Mouse (Mus musculus): Measurements from ENCODE around the gene Plcg1.

Gene Plcg1

DNA sequence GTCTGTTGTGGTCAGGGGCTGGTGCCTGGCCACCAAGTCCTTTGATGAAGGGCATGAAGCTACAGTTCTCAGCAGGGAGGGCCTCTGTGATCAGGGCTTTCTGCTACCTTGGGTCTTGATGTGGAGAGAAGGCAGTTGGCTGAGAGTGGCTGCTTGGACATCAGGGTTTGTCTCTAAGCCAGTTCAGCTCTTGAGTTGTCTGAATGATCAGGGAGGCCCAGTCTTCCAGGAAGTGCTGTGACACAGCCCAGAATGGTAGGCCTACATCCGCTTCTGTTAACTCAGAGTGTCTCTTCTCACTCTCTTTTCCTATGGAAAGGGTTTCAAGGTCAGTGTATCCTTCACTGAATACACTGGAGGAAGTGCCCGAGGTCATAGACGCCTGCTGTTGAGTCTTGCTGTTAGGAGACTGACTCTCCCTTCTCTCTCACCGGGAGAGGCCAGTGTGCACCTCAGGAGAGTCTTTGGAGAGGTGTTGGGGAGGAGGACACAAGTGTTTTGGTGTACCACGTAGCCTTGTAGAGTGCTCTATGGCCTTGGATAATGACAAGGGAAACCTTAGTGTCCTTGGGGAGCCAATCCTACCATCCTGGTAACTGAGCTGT, 4.7 kb downstream of the Plcg1 start:
- no peak for DNase-seq (ENCODE audit: low read depth)

GRCm38 (mm10) chr2:160736466-160736865, 5.4 kb downstream of the Plcg1 start:
- DNase-seq (ENCODE audit: low read depth), result no peak

- no peak for DNase-seq (ENCODE audit: low read depth)
These were observed 7.3 kb downstream of the Plcg1 start for GRCm38 (mm10) chr2:160738354-160738753.

DNA sequence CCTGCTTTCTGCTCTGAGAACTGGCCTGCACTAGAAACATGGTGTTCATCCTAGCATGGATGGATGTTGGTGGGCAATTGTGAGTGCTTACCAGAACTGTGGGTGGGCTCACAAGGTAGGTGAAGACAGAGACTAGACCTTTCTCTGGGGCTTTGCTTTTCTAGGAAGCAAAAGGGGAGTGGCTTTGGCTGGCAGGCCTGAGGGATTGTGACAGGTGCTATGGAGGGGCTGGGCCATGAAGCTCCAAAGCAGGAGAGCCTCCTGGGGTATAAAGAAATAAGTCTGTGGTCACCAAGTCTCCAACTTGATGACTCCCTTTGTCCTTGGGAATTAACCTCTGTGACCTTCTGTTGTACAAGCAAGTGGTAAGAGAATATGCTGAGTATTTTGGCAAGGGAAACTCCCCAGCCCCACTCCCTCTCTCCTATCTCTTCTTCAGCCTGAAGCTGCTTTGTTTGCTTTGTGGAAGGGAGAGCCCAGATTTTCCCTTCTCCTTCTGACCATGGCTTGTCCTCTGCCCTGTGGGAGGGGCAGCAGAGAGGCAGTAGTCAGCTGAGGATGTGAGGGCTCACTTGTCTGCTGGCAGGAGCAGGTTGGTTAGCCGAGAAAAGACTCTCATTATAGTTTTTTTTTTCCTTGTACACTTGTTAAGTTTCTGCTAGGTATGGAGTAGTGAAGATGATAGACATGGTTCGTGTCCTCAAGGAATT, 8.7 kb downstream of the Plcg1 start:
- no peak for DNase-seq (ENCODE audit: low read depth)

DNA sequence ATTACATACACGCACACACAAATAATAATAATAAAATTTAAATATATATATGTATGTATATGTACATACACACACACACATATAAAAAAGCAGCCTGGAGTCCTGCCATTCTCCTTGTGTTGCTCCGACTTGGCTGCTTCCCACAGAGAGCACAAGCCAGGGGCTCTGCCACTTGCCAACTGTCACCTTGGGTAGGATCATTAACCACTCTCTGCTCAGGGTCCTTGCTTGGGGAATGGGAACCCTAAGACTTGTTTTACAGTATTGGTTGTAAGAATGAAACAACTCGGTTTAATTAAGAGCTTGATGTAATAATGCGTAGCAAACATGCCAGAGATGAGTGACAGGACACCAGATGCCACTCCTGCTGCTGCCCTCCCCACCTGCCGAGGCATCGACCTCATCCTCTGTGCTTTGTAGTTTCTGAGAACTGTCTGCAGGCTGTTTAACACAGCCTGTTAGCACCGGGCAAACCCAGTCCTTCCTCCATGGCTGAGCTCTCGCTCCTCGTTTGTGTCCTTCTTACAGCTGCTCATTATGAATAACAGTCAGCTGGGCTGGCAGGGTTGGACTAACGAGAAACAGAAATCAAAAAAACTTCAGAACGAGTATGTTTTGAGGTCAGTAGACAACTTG, 9.5 kb downstream of the Plcg1 start:
- no peak for DNase-seq (ENCODE audit: low read depth)

DNA sequence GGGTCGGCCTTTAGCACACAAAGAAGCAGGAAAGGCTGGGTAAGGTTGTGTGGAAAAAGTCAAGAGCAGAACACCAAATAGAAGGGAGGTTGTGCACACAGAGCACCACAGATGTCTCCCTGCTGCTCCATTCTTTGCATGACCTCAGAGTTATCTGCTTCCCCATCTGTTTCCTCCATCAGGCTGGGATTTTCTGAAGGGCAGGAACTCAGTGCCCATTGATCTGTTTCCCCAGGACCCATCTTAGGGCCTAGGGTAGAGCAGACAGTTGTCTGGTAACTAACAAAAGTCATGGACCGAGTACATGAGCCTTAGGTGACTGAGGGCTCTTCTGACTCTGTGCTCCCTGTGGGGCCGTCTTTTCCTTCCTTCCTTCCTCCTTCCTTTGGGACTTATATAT, 10.5 kb downstream of the Plcg1 start:
- no peak for DNase-seq (ENCODE audit: low read depth)

DNA sequence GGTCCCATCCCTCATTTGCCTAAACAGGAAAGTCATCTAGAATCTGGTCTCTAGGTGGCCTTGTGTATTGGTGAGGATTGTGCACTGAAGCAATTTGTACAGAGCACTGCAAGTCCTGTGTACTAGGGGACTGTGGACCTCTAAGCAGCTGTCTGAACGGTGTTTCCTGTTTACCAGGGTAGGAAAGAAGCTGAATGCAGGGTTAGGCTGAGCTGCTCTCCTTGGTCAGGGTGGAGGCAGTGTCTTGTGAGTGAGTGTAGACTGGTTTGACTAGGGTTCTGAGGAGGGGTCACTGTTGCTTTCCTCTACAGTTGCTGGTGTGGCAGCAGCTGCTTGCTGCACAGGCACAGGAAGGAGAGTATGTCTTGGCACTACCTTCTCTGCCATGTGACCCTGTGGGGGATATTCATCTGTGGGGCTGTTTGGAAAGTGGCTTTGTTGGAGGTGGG, 11.1 kb downstream of the Plcg1 start:
- DNase-seq (ENCODE audit: low read depth), result no peak

DNA sequence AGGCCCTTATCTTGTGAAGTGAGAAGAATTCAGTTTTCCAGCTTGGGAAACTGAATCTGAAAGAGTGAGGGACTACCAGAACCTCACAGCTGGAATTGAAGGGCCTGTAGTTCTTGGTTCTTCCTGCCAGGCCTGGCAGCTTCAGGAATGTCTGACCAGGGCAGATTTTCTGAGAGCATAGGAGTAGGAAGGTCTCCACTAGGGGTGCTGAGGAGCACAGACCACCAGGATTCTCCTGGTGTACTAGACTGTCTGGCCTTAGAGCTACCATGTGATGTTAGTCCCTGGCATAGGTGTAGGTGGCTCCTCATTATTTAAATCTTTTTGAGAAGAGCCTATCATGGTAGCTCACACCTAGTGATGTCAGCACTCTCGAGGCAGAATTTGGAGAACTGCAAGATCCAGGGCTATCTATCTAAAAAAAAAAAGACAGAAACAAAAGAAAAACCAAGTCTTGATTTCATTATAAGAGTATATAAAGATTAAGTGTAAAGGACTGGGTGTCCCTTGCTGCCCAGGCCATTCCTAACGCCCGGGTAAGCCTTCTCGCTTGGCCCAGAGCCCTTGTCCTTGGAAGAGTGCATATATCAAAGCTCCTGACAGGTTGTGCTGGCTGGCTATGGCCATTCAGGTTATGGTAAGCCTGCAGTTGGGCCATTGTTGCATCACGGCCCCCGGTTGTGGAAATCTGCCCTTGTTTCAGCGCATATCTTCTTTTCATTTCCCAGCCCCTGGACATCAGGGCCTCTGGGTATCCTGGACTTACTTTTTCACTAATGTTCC, 13.1 kb downstream of the Plcg1 start:
- DNase-seq (ENCODE audit: low read depth), result no peak

DNA sequence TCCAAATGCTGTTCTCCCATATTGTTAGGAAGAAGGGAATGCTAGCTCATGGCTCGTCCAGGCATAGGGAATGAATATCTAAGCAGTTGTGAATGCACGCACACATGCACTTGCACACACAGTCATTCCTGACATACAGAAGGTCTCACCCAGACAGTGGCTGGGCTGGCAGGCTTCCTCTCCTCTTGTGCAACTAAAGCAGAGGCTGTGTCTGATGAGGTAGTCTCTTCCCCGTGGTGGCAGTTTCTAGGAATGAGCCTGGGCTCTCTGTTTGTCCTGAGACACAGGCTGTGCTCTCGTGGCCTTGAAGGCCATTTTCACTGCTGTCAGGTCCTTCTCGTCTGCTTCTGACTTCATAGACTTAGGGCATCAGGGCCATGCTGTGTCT, 13.7 kb downstream of the Plcg1 start:
- DNase-seq (ENCODE audit: low read depth), result no peak

DNA sequence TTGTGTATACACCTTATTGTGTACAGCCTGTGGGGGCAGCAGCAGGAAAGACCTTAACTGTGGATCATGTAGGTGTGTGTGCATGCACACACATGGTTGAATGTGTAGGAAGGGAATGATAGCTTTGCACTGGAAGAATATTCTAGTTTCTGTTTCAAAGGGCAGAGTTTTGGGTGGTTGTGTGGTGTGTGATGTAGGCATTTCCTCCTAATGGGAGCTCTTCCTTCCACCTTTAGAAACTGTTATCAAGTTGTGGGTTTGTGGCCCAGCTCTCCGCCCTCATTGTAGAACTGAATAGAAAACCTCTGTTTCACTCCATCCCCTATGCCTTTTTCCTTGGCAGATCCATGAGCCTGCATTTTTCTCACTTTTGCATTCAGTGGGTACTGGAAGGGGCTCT, 14.4 kb downstream of the Plcg1 start:
- DNase-seq (ENCODE audit: low read depth), result no peak

DNA sequence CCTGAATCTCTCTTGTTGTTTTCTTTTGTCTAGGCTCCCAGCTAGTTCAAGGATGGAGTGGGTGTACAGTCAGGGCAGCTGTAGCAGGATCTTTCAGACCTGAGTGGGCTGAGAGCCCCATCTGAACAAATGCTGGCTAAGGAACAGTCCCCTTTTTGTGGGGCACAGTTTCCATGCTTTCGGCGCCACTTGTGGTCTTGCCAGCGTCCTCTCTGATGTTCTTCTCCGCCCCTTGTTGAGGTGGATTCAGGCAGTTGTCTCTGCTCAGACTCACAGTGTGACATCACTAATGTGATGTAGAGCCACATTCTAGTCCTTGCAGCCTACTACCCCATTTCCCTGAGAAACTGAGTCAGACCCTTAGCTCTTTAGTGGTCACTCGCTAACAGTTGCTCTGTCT, 15.5 kb downstream of the Plcg1 start:
- no peak for DNase-seq (ENCODE audit: low read depth)

- no peak for DNase-seq (ENCODE audit: low read depth)
These were observed 16.0 kb downstream of the Plcg1 start for GRCm38 (mm10) chr2:160747075-160747474.

DNA sequence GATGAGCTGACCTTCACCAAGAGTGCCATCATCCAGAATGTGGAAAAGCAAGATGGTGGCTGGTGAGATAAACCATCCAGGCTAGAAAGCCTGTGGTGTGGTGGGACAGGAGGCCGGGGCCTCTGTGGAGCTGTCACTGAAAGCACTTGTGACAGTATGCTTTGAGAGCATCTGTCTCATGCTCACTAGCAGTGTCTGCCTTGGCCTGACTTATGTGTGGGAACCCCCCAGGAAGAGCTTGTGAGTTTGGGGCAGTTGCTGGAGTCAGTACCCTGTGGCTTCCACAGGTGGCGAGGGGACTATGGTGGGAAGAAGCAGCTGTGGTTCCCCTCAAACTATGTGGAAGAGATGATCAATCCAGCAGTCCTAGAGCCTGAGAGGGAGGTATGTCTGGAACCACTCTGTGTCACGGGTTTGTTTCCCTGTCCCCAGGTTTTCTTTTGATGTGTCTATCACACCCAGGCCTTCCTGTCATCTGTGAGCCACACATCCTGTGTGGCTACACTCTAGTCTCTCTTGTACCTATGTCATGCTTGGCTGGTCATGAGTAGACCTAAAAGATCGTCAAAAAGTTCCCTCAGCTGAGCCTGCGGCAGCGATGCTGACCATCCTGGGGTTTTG, 25.6 kb downstream of the Plcg1 start:
- no peak for DNase-seq (ENCODE audit: low read depth)

- no peak for DNase-seq (ENCODE audit: low read depth)
These were observed 29.5 kb downstream of the Plcg1 start for GRCm38 (mm10) chr2:160760433-160761184.

DNA sequence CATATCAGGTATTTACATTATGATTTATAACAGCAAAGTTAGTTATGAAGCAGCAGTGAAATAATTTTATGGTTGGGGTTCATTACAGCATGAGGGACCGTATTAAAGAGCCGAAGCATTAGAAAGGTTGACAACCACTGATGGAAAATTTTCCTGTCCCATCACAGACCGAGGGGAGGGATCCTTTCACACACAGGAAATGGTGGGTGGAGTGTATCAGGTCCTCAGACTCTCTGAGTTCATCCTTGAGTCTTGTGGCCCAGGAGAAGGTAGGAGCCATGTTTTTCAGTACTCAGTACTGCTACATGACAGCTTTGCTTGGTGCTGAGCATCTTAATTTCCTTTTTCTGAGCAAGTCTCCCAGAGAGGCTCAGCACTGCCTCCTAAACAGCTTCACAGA, 32.7 kb downstream of the Plcg1 start:
- DNase-seq (ENCODE audit: low read depth), result no peak

- DNase-seq (ENCODE audit: low read depth), result no peak
These were observed 33.3 kb downstream of the Plcg1 start for GRCm38 (mm10) chr2:160764386-160764785.

DNA sequence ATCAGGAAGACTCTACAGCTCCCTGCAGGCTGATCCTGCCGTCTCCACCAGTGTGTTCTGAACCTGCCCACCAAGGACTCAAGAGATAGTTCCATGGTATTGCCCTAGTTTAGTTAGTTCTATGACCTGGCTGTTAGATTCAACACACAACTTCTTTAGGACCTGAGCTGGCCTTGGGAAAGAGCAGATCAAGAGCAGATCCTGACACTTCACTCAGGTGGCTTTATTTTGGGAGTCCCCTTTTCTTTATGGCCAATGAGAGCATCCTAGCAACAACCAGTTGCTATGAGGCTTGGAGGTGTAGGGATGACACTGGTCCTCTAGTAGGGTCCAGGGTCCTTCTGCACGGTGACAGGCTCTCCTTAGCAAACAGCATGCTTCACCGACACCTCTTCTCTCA, 34.0 kb downstream of the Plcg1 start:
- no peak for DNase-seq (ENCODE audit: low read depth)

DNA sequence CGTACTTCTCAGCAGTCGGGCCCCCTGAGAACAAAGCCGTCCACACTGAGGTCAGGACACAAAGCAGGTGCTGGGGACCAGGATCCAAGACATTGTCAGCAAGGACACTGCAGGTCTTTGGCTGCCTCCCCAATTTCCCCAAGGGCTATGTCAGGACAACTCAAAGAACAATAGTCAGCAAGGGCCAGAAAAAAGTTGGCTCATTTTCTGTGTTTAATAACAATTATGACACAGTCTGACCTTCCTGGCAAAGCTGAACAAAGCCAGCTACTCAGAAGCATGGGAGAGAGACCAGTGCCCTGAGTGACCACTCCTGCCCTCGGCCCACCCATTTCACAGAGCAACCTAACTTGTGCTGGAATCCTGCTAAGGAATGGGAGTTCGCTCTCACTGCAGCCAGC, 35.3 kb downstream of the Plcg1 start:
- no peak for DNase-seq (ENCODE audit: low read depth)

DNA sequence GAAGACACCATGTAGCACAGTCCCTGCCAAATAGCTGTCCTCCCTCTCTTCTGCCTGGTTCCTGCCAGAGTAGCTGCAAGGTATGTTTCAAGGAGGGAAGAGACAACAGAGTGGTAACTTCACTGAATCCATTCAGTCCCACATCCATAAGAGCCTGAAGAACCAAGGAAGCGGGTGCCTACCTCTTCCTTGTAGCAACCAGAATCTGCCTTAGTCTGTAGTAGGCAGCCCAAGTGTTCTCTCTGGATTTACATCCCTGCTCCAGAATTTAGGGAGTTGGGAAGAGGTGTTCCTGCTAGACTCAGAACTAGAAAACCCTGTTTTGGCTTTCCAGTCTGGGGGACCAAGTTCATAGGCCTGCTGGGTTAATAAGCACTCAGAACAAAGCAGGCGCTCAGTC, 36.1 kb downstream of the Plcg1 start:
- DNase-seq (ENCODE audit: low read depth), result no peak

DNA sequence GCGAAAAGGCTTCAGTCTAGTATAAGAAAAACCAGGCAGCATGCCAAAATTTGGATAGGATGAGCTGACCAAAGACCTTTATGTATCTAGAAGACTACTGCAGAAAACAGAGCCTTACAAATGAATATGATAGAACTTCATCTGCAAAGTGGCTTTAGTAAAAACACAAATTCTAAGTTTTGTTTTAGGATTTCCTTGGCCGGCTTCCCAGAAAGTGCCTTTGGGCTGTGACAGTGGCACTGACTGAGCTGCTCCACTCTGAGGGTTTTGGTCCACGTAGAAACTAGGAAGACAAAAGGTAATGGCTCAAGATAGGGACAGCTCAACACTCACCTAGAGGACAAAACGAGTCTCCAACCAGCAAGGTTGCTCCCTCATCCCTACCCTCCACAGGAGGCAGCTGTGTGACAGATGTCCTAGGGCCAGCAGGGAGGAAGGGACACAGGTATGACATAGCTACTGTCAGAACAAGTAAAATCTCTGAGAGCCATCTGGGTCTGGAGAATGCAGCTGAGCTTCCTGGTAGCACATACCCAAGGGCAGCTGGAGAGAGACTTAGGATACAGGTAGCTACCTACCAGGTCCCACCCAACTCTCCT, 37.1 kb downstream of the Plcg1 start:
- no peak for DNase-seq (ENCODE audit: low read depth)

- no peak for DNase-seq (ENCODE audit: low read depth)
These were observed 37.9 kb downstream of the Plcg1 start for GRCm38 (mm10) chr2:160768997-160769396.
